Mouse (Mus musculus): ENCODE measurements around the gene Gm16253. TPM values are rescaled to one million over a fixed set of nuclear protein-coding genes. Genes with fewer than 3 reads are reported as not detected.
A peak's percentile ranks its signal among the peaks of the same experiment; 100 is the strongest.

The Gm16253 gene
- total RNA-seq, 2 experiments from 2014 or later: not detected

GRCm38 (mm10) chr3:96571336-96571735 is 5.4 kb upstream of the Gm16253 start:
- no peak for ATAC-seq (replicated peaks; ENCODE audit: poor library complexity, severe bottlenecking)

GRCm38 (mm10) chr3:96571896-96572698 is 4.7 kb upstream of the Gm16253 start:
- ATAC-seq (replicated peaks; ENCODE audit: poor library complexity, severe bottlenecking): 0 out of 2 replicates have a peak, but pooled peaks have one; percentile 31

GRCm38 (mm10) chr3:96573611-96574511 is 2.9 kb upstream of the Gm16253 start:
- ATAC-seq (replicated peaks; ENCODE audit: poor library complexity, severe bottlenecking): no peak

GRCm38 (mm10) chr3:96575272-96575984 is 1.4 kb upstream of the Gm16253 start:
- no peak for ATAC-seq (replicated peaks; ENCODE audit: poor library complexity, severe bottlenecking)

GRCm38 (mm10) chr3:96576005-96576658 is 652 bp upstream of the Gm16253 start:
- ATAC-seq (replicated peaks; ENCODE audit: poor library complexity, severe bottlenecking): peak; percentile 11; the same call in 1 of the 2 replicates

- ATAC-seq (replicated peaks; ENCODE audit: poor library complexity, severe bottlenecking): no peak
Measured at GRCm38 (mm10) chr3:96577566-96577965, 782 bp downstream of the Gm16253 start.

GRCm38 (mm10) chr3:96578561-96579238 is 1.9 kb downstream of the Gm16253 start:
- ATAC-seq (replicated peaks; ENCODE audit: poor library complexity, severe bottlenecking): no peak

- ATAC-seq (replicated peaks; ENCODE audit: poor library complexity, severe bottlenecking): no peak
Measured at GRCm38 (mm10) chr3:96579239-96579750, 2.5 kb downstream of the Gm16253 start.

GRCm38 (mm10) chr3:96579885-96580454 is 3.2 kb downstream of the Gm16253 start:
- ATAC-seq (replicated peaks; ENCODE audit: poor library complexity, severe bottlenecking): peak; percentile 80

- ATAC-seq (replicated peaks; ENCODE audit: poor library complexity, severe bottlenecking): no peak
Measured at GRCm38 (mm10) chr3:96581141-96581540, 4.4 kb downstream of the Gm16253 start.

GRCm38 (mm10) chr3:96581771-96582515 is 5.2 kb downstream of the Gm16253 start:
- no peak for ATAC-seq (replicated peaks; ENCODE audit: poor library complexity, severe bottlenecking)

GRCm38 (mm10) chr3:96583386-96583785 is 6.6 kb downstream of the Gm16253 start:
- ATAC-seq (replicated peaks; ENCODE audit: poor library complexity, severe bottlenecking): no peak

GRCm38 (mm10) chr3:96590657-96591056 is 13.9 kb downstream of the Gm16253 start:
- no peak for ATAC-seq (replicated peaks; ENCODE audit: poor library complexity, severe bottlenecking)

- no peak for ATAC-seq (replicated peaks; ENCODE audit: poor library complexity, severe bottlenecking)
Measured at GRCm38 (mm10) chr3:96593374-96593773, 16.6 kb downstream of the Gm16253 start.

GRCm38 (mm10) chr3:96593790-96594560 is 17.2 kb downstream of the Gm16253 start, which contains the start of gene Polr3gl:
Gene Polr3gl, minus strand, starts transcription at chr3:96594181.
- peak; percentile 87 for ATAC-seq (replicated peaks; ENCODE audit: poor library complexity, severe bottlenecking)

GRCm38 (mm10) chr3:96594851-96595250 is 18.1 kb downstream of the Gm16253 start:
- no peak for ATAC-seq (replicated peaks; ENCODE audit: poor library complexity, severe bottlenecking)

GRCm38 (mm10) chr3:96595661-96596060 is 18.9 kb downstream of the Gm16253 start:
- no peak for ATAC-seq (replicated peaks; ENCODE audit: poor library complexity, severe bottlenecking)

Data from granulocyte monocyte progenitor cell, adult 5-6 weeks (primary cell).